In the genomic region with DNA sequence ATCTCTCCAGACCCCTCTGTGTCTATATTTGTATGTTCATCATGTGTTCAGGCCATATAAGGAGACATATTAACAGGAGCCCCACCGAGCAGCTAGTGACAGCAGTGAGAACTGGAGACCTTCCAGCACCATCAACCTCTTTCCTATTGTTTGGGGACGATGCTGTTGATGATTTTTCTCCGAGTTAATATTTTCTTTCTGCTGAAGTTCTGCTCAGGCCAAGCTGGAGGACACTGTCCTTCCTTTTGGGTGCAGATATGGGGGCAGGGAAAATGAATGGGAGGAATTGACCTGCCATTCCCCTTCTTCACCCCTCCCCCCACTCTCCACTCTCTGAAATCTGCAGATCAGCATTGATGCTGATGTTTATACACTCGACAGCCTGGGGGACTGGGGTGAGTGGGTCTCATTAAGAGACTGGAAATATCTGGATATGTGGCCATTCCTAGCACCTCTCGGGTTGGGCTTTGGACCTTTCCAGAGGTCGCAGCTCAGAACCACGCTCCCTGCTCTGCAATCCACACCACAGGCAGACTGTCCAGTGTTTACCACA, we compare ENCODE assay signal across 8 mouse cellular contexts.
DNase-seq lines count a peak whose midpoint lies in the region; ATAC-seq and TF ChIP-seq lines count a peak whose summit lies in the region.

No protein-coding gene starts in this region.

- no peak overlapping the region for H3K4me3 ChIP-seq in testis, adult 2 months (ENCODE audit: control insufficient read depth, low read depth, low read length)
- no peak overlapping the region for H3K4me3 ChIP-seq in hindbrain, postnatal 0 days (ENCODE audit: low read length)
- H3K4me3 ChIP-seq in liver, embryonic 13.5 days (replicated peaks), result no peak overlapping the region

- H3K4me2 ChIP-seq in hindbrain, postnatal 0 days (ENCODE audit: low read depth, low read length), result no peak overlapping the region
- H3K4me2 ChIP-seq in liver, embryonic 13.5 days, result no peak overlapping the region

- TF ChIP-seq POLR2A in testis, adult 2 months (IDR thresholded peaks at IDR 0.05; ENCODE audit: control insufficient read depth, low read depth, low read length), result no peak

- WGBS in hindbrain, postnatal 0 days, result 45% methylated on average over 7 of the region's 7 CpGs
- WGBS in liver, embryonic 13.5 days (ENCODE audit: insufficient replicate concordance), result 50% methylated on average over 7 of the region's 7 CpGs

- no peaks in the 10 kb centered on the region for H3K9me3 ChIP-seq in hindbrain, postnatal 0 days (ENCODE audit: low read length)
- no peaks in the 10 kb centered on the region for H3K9me3 ChIP-seq in liver, embryonic 13.5 days (replicated peaks)

- ATAC-seq in hindbrain, postnatal 0 days, result peak; percentile 70
- peak; percentile 10; the same call in 1 of the 2 replicates for ATAC-seq in liver, embryonic 13.5 days (ENCODE audit: low read depth)

- no peak for TF ChIP-seq CTCF in testis, adult 2 months (IDR thresholded peaks at IDR 0.05; ENCODE audit: control insufficient read depth, insufficient read depth, insufficient replicate concordance, low read depth, low read length)
- TF ChIP-seq CTCF in hindbrain, postnatal 0 days (IDR thresholded peaks at IDR 0.05; ENCODE audit: low read depth), result no peak

- H3K36me3 ChIP-seq in testis, adult 2 months (ENCODE audit: control insufficient read depth, insufficient read depth, low read length), result no peaks in the 10 kb centered on the region
- no peaks in the 10 kb centered on the region for H3K36me3 ChIP-seq in hindbrain, postnatal 0 days (ENCODE audit: insufficient read depth, low read length)
- H3K36me3 ChIP-seq in liver, embryonic 13.5 days, result peaks cover 8% of the 10 kb centered on the region; the same call in 1 of the 2 replicates

- H3K4me1 ChIP-seq in testis, adult 2 months (ENCODE audit: control insufficient read depth, insufficient read depth, low read length), result peaks cover 10% of the 10 kb centered on the region
- peaks cover 13% of the 10 kb centered on the region; the same call in 1 of the 2 replicates for H3K4me1 ChIP-seq in hindbrain, postnatal 0 days (ENCODE audit: insufficient read depth, low read length)
- H3K4me1 ChIP-seq in liver, embryonic 13.5 days (replicated peaks), result peaks cover 25% of the 10 kb centered on the region

- H3K27me3 ChIP-seq in testis, adult 2 months (ENCODE audit: control insufficient read depth, insufficient read depth, low read length), result no peaks in the 10 kb centered on the region
- no peaks in the 10 kb centered on the region for H3K27me3 ChIP-seq in hindbrain, postnatal 0 days (ENCODE audit: insufficient read depth, low read length)
- H3K27me3 ChIP-seq in liver, embryonic 13.5 days, result no peaks in the 10 kb centered on the region

- DNase-seq in testis, postnatal 14 days (ENCODE audit: low spot score), result no peak
- peak; percentile 68 for DNase-seq in hindbrain, postnatal 0 days (ENCODE audit: low spot score)
- no peak for DNase-seq in liver, embryonic 13.5 days
- no peak for DNase-seq in urinary bladder, postnatal 4 days (ENCODE audit: low spot score in 2 of 2)
- DNase-seq in right cerebral cortex, adult 2 months (ENCODE audit: low spot score in 2 of 2), result no peak
- DNase-seq in thymus, postnatal 14 days, result no peak
- no peak for DNase-seq in left cerebral cortex, adult 18-20 months (ENCODE audit: low spot score in 2 of 2)

- peak overlapping the region; percentile 76 for H3K27ac ChIP-seq in testis, adult 2 months (ENCODE audit: control insufficient read depth, insufficient read depth, low read depth, low read length)
- peak overlapping the region; percentile 82 for H3K27ac ChIP-seq in hindbrain, postnatal 0 days
- peak overlapping the region; percentile 55 for H3K27ac ChIP-seq in liver, embryonic 13.5 days

- no peak overlapping the region for H3K9ac ChIP-seq in hindbrain, postnatal 0 days (replicated peaks; ENCODE audit: low read length)
- H3K9ac ChIP-seq in liver, embryonic 13.5 days, result no peak overlapping the region; the same call in 1 of the 2 replicates
